ENCODE assay signal across 8 mouse cellular contexts in genomic region chr2:118897392-118897791, GRCm38 (mm10). TPM values are rescaled to one million over a fixed set of nuclear protein-coding genes. Genes with fewer than 3 reads are reported as not detected.
DNase-seq lines count a peak whose midpoint lies in the region; ATAC-seq lines count a peak whose summit lies in the region.

No protein-coding gene starts in this region.

- intact Hi-C loops in left cerebral cortex, postnatal 4 days (cut with DNase I), result no loop called here

- no peaks in the 10 kb centered on the region for H3K36me3 ChIP-seq in neural tube, embryonic 11.5 days (ENCODE audit: control insufficient read depth, insufficient read depth, low read length)
- no peaks in the 10 kb centered on the region for H3K36me3 ChIP-seq in limb, embryonic 13.5 days
- H3K36me3 ChIP-seq in stomach, embryonic 14.5 days (ENCODE audit: control insufficient read depth, insufficient read depth, low read length), result no peaks in the 10 kb centered on the region

- H3K9me3 ChIP-seq in neural tube, embryonic 11.5 days (ENCODE audit: control insufficient read depth, low read length), result no peaks in the 10 kb centered on the region
- no peaks in the 10 kb centered on the region for H3K9me3 ChIP-seq in limb, embryonic 13.5 days
- H3K9me3 ChIP-seq in stomach, embryonic 14.5 days (ENCODE audit: control insufficient read depth, low read depth, low read length), result no peaks in the 10 kb centered on the region

- 2% methylated on average over 7 of the region's 7 CpGs for WGBS in neural tube, embryonic 11.5 days
- under 1% methylated on average over 7 of the region's 7 CpGs for WGBS in limb, embryonic 13.5 days
- WGBS in stomach, embryonic 14.5 days, result 4% methylated on average over 7 of the region's 7 CpGs

- H3K27ac ChIP-seq in neural tube, embryonic 11.5 days (ENCODE audit: low read depth, low read length), result no peak overlapping the region
- H3K27ac ChIP-seq in limb, embryonic 13.5 days, result no peak overlapping the region
- H3K27ac ChIP-seq in stomach, embryonic 14.5 days (ENCODE audit: low read length), result no peak overlapping the region

- H3K4me2 ChIP-seq in neural tube, embryonic 11.5 days (ENCODE audit: low read depth), result peak overlapping the region; percentile 63; the same call in 1 of the 2 replicates
- H3K4me2 ChIP-seq in limb, embryonic 13.5 days (replicated peaks), result peak overlapping the region; percentile 92
- H3K4me2 ChIP-seq in stomach, embryonic 14.5 days (replicated peaks; ENCODE audit: low read depth, low read length), result peak overlapping the region; percentile 82

- H3K9ac ChIP-seq in neural tube, embryonic 11.5 days (ENCODE audit: low read length), result no peak overlapping the region
- H3K9ac ChIP-seq in limb, embryonic 13.5 days, result peak overlapping the region; percentile 65
- H3K9ac ChIP-seq in stomach, embryonic 14.5 days (replicated peaks; ENCODE audit: low read depth, low read length), result no peak overlapping the region

- peak; percentile 50 for DNase-seq in cerebellum, adult 9-11 months
- DNase-seq in cerebellum, postnatal 25 days, result no peak
- DNase-seq in neural tube, embryonic 11.5 days (ENCODE audit: low spot score), result peak; percentile 25
- DNase-seq in neural tube, embryonic 10.5 days (ENCODE audit: extremely low spot score, low spot score), result no peak
- no peak for DNase-seq in left cerebral cortex, postnatal 4 days
- DNase-seq in urinary bladder, postnatal 10 days (ENCODE audit: low spot score), result no peak

- H3K4me3 ChIP-seq in neural tube, embryonic 11.5 days (ENCODE audit: low read depth, low read length), result peak overlapping the region; percentile 30; the same call in 1 of the 2 replicates
- peak overlapping the region; percentile 54 for H3K4me3 ChIP-seq in limb, embryonic 13.5 days
- peak overlapping the region; percentile 40 for H3K4me3 ChIP-seq in stomach, embryonic 14.5 days (ENCODE audit: low read depth, low read length)

- ATAC-seq in neural tube, embryonic 11.5 days (ENCODE audit: insufficient read depth, low FRiP score, low TSS enrichment), result no peak
- no peak for ATAC-seq in limb, embryonic 13.5 days (ENCODE audit: low FRiP score, low read depth)
- ATAC-seq in stomach, embryonic 14.5 days (ENCODE audit: insufficient number of reproducible peaks, insufficient read depth, low FRiP score, low read depth), result no peak

- H3K27me3 ChIP-seq in neural tube, embryonic 11.5 days (ENCODE audit: control insufficient read depth, insufficient read depth, low read length), result peaks cover 57% of the 10 kb centered on the region
- peaks cover 84% of the 10 kb centered on the region for H3K27me3 ChIP-seq in limb, embryonic 13.5 days
- peaks cover 50% of the 10 kb centered on the region for H3K27me3 ChIP-seq in stomach, embryonic 14.5 days (ENCODE audit: control insufficient read depth, insufficient read depth, low read length)

- H3K4me1 ChIP-seq in neural tube, embryonic 11.5 days (ENCODE audit: control insufficient read depth, insufficient read depth, low read length), result peaks cover 20% of the 10 kb centered on the region
- H3K4me1 ChIP-seq in limb, embryonic 13.5 days, result peaks cover 35% of the 10 kb centered on the region
- peaks cover 21% of the 10 kb centered on the region; the same call in 1 of the 2 replicates for H3K4me1 ChIP-seq in stomach, embryonic 14.5 days (ENCODE audit: control insufficient read depth, insufficient read depth, low read length)

RNA-seq across cellular contexts. Expression of gene Bahd1, which starts 2.8 kb away (rescaled TPM):
- polyA plus RNA-seq in neural tube, embryonic 11.5 days (2014; fragmentation: Nextera tagmentation; extraction: Ambion mirVana), result 1.5 TPM in 2 replicates
- polyA plus RNA-seq in limb, embryonic 13.5 days (2015; fragmentation: Nextera tagmentation; extraction: Ambion mirVana), result 3.7 and 3.8 TPM in 2 replicates
- 1.8 TPM in 2 replicates for polyA plus RNA-seq in stomach, embryonic 14.5 days (2014; fragmentation: Nextera tagmentation; extraction: Ambion mirVana)
- 10 to 100 TPM; 32.3 to 35.6 TPM for total RNA-seq in left cerebral cortex, postnatal 4 days (2021)

RNA-seq across cellular contexts. Expression of gene Chst14, which starts 28.9 kb away (rescaled TPM):
- 23.4 and 26.0 TPM in 2 replicates for polyA plus RNA-seq in neural tube, embryonic 11.5 days (2014; fragmentation: Nextera tagmentation; extraction: Ambion mirVana)
- 51.2 and 51.9 TPM in 2 replicates for polyA plus RNA-seq in limb, embryonic 13.5 days (2015; fragmentation: Nextera tagmentation; extraction: Ambion mirVana)
- polyA plus RNA-seq in stomach, embryonic 14.5 days (2014; fragmentation: Nextera tagmentation; extraction: Ambion mirVana), result 37.5 and 38.0 TPM in 2 replicates
- total RNA-seq in left cerebral cortex, postnatal 4 days (2021), result 1 to 10 TPM; 4.0 to 4.3 TPM

RNA-seq across cellular contexts. Expression of gene Ivd, which starts 35.6 kb away (rescaled TPM):
- 52.1 and 53.0 TPM in 2 replicates for polyA plus RNA-seq in neural tube, embryonic 11.5 days (2014; fragmentation: Nextera tagmentation; extraction: Ambion mirVana)
- 82.6 and 95.3 TPM in 2 replicates for polyA plus RNA-seq in limb, embryonic 13.5 days (2015; fragmentation: Nextera tagmentation; extraction: Ambion mirVana)
- polyA plus RNA-seq in stomach, embryonic 14.5 days (2014; fragmentation: Nextera tagmentation; extraction: Ambion mirVana), result 55.9 and 57.9 TPM in 2 replicates
- total RNA-seq in left cerebral cortex, postnatal 4 days (2021), result 10 to 100 TPM; 50.7 to 57.6 TPM

Comparison
In these comparisons a context has a peak if more than half of its experiments do, and no peak if none do; other contexts are left out.
1. DNase-seq: peak in cerebellum, adult 9-11 months (single experiment) and neural tube, embryonic 11.5 days (single experiment); none in cerebellum, postnatal 25 days (0 of 2), neural tube, embryonic 10.5 days (single experiment), left cerebral cortex, postnatal 4 days (single experiment) and urinary bladder, postnatal 10 days (single experiment).
2. Peak in every context shown above with its lines, with median percentiles within 50 percentile points of each other: H3K4me2 ChIP-seq and H3K4me3 ChIP-seq.